Mouse (Mus musculus) erythroblast, embryonic 14.5 days (primary cell): ENCODE data around the gene Twsg1.

Experiments
- GATA1 ChIP-seq: IDR thresholded peaks from 2 replicates; pipeline ENCODE4 v1.6.1; 2012; ENCODE audit warnings: low read length, inconsistent platforms, mixed read lengths
- TAL1 ChIP-seq: IDR thresholded peaks from 3 replicates; pipeline ENCODE4 v1.6.1; 2012; ENCODE audit warnings: low read length, inconsistent platforms, mixed read lengths

DNA sequence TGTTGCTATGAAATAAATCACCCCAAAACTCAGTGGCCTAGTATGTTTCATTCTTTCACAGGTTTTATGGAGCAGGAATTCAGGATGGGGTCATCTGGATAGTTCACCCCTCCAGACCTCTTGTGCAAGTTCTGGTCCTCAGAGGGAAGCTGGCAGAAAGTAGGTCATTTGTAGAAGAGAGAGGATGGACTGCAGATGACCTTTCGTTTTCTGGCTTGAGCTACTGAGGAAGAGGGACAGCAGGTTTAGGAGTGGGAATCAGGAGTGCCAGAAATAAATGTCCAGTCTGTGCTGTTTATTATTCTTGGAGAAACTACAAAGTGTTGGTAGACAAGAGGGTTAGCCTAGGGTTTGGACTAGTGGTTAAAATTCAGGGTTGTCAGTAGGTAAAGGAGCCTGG lies 7.3 kb upstream of the Twsg1 start:
- no peak for TF ChIP-seq GATA1
- no peak for TF ChIP-seq TAL1
